ENCODE assay signal across 10 mouse cellular contexts in the genomic region with DNA sequence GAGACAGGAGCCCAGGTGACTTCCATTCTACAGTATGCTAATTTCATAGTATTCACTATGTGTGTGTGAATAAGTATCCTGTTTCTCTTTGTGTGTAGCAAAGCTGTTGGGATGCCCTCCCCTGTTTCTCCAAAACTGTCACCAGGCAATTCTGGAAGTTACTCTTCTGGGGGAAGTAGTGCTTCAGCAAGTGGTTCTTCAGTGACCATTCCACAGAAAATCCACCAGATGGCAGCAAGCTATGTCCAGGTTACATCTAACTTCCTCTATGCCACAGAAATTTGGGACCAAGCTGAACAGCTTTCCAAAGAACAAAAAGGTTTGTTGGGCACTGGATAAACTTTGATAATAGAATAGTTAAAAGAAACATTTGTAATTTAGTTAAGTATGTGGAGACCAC. TPM values are rescaled to one million over a fixed set of nuclear protein-coding genes. Genes with fewer than 3 reads are reported as not detected.
DNase-seq lines count a peak whose midpoint lies in the region; ATAC-seq and TF ChIP-seq lines count a peak whose summit lies in the region.
"Had no signal": no experiment of that assay in that cellular context is flagged by ENCODE, and none has a peak within 500 bp of the region (broad histone marks: within the 10 kb centered on the region; RNA-seq: fewer than 3 reads in every experiment).

No protein-coding gene starts in this region.

- no peak overlapping the region for H3K4me2 ChIP-seq in limb, embryonic 14.5 days (replicated peaks; ENCODE audit: low read depth, low read length, severe bottlenecking)

- no peak overlapping the region for H3K9ac ChIP-seq in limb, embryonic 14.5 days (ENCODE audit: low read depth, low read length, severe bottlenecking)

- peak; percentile 25; the same call in 1 of the 2 replicates for TF ChIP-seq CTCF in cerebellum, adult 2 months (IDR thresholded peaks at IDR 0.05; ENCODE audit: borderline replicate concordance, insufficient read depth, low read depth, low read length)

- H3K4me1 ChIP-seq in cerebellum, adult 2 months (ENCODE audit: control insufficient read depth, insufficient read depth, low read length), result no peaks in the 10 kb centered on the region
- no peaks in the 10 kb centered on the region for H3K4me1 ChIP-seq in limb, embryonic 14.5 days (ENCODE audit: control insufficient read depth, insufficient read depth, low read length)
- H3K4me1 ChIP-seq in limb, embryonic 10.5 days, result no peaks in the 10 kb centered on the region

- no peak overlapping the region for H3K27ac ChIP-seq in cerebellum, adult 2 months (ENCODE audit: insufficient read depth, low read length)
- no peak overlapping the region for H3K27ac ChIP-seq in limb, embryonic 14.5 days (replicated peaks; ENCODE audit: low read depth, low read length)
- H3K27ac ChIP-seq in limb, embryonic 10.5 days, result no peak overlapping the region

- TF ChIP-seq POLR2A in cerebellum, adult 2 months (IDR thresholded peaks at IDR 0.05; ENCODE audit: borderline replicate concordance, insufficient read depth, low read length), result no peak
- TF ChIP-seq POLR2A in limb, embryonic 14.5 days (IDR thresholded peaks at IDR 0.05; ENCODE audit: borderline replicate concordance, extremely low read depth, insufficient read depth, insufficient read length), result no peak

- H3K4me3 ChIP-seq in cerebellum, adult 2 months (replicated peaks; ENCODE audit: insufficient read depth, low read depth, low read length), result no peak overlapping the region
- no peak overlapping the region for H3K4me3 ChIP-seq in limb, embryonic 14.5 days (replicated peaks; ENCODE audit: low read length)
- H3K4me3 ChIP-seq in limb, embryonic 10.5 days, result no peak overlapping the region

- peaks cover 88% of the 10 kb centered on the region for H3K36me3 ChIP-seq in limb, embryonic 14.5 days (ENCODE audit: control insufficient read depth, insufficient read depth, low read length)
- peaks cover 98% of the 10 kb centered on the region for H3K36me3 ChIP-seq in limb, embryonic 10.5 days

- ATAC-seq in limb, embryonic 14.5 days (ENCODE audit: low FRiP score, low read depth), result no peak
- peak; percentile 60; the same call in 1 of the 2 replicates for ATAC-seq in common myeloid progenitor, adult 5-6 weeks (replicated peaks; ENCODE audit: low read depth, poor library complexity, severe bottlenecking)

- H3K27me3 ChIP-seq in cerebellum, adult 2 months (ENCODE audit: control insufficient read depth, insufficient read depth, low read length), result no peaks in the 10 kb centered on the region
- H3K27me3 ChIP-seq in limb, embryonic 14.5 days (ENCODE audit: control insufficient read depth, insufficient read depth, low read length), result no peaks in the 10 kb centered on the region
- no peaks in the 10 kb centered on the region for H3K27me3 ChIP-seq in limb, embryonic 10.5 days (ENCODE audit: low read depth, poor library complexity, severe bottlenecking)

- no peak for DNase-seq in cerebellum, adult 2 months
- DNase-seq in cerebellum, adult 8-10 months, result no peak
- DNase-seq in limb, embryonic 14.5 days (ENCODE audit: low spot score), result peak; percentile 23
- DNase-seq in limb, embryonic 10.5 days (ENCODE audit: low spot score), result no peak
- DNase-seq in mesoderm, embryonic 11.5 days (ENCODE audit: low read depth, low spot score), result peak; percentile 28
- DNase-seq in kidney, postnatal 14 days, result no peak
- no peak for DNase-seq in urinary bladder, postnatal 36 days (ENCODE audit: low spot score in 2 of 2)
- DNase-seq: gastrocnemius, postnatal 14 days; kidney, postnatal 4 days had no signal

- no peaks in the 10 kb centered on the region for H3K9me3 ChIP-seq in limb, embryonic 14.5 days (ENCODE audit: control insufficient read depth, low read length)
- H3K9me3 ChIP-seq in limb, embryonic 10.5 days (replicated peaks), result no peaks in the 10 kb centered on the region

RNA-seq across cellular contexts. Expression of gene Leap2, which starts 11.2 kb away (rescaled TPM):
- not detected in 2 replicates for polyA plus RNA-seq in cerebellum, adult 2 months (2012; rRNA removed)
- not detected in 2 replicates for polyA plus RNA-seq in limb, embryonic 14.5 days (2012; rRNA removed)
- not detected in 2 replicates for polyA plus RNA-seq in limb, embryonic 14.5 days (2014; fragmentation: Nextera tagmentation; extraction: Ambion mirVana)
- 0.51 TPM in 1 of 2 replicates, not detected in the other for polyA plus RNA-seq in limb, embryonic 10.5 days (2016; fragmentation: Nextera tagmentation; extraction: Ambion mirVana)
- not detected in 2 replicates for total RNA-seq in common myeloid progenitor, adult 5-6 weeks (2017)
- total RNA-seq: gastrocnemius, postnatal 14 days had no signal

RNA-seq across cellular contexts. Expression of gene Uqcrq, which starts 18.9 kb away (rescaled TPM):
- polyA plus RNA-seq in cerebellum, adult 2 months (2012; rRNA removed), result 447 and 454 TPM in 2 replicates
- polyA plus RNA-seq in limb, embryonic 14.5 days (2012; rRNA removed), result 190 and 230 TPM in 2 replicates
- polyA plus RNA-seq in limb, embryonic 14.5 days (2014; fragmentation: Nextera tagmentation; extraction: Ambion mirVana), result 490 and 554 TPM in 2 replicates
- polyA plus RNA-seq in limb, embryonic 10.5 days (2016; fragmentation: Nextera tagmentation; extraction: Ambion mirVana), result 491 and 544 TPM in 2 replicates
- 39.5 and 53.6 TPM in 2 replicates for total RNA-seq in common myeloid progenitor, adult 5-6 weeks (2017)

RNA-seq across cellular contexts. Expression of gene Gdf9, which starts 19.1 kb away (rescaled TPM):
- 2.2 and 2.5 TPM in 2 replicates for polyA plus RNA-seq in cerebellum, adult 2 months (2012; rRNA removed)
- polyA plus RNA-seq in limb, embryonic 14.5 days (2012; rRNA removed), result 2.6 and 2.9 TPM in 2 replicates
- 1.8 and 2.0 TPM in 2 replicates for polyA plus RNA-seq in limb, embryonic 14.5 days (2014; fragmentation: Nextera tagmentation; extraction: Ambion mirVana)
- 0.66 and 0.79 TPM in 2 replicates for polyA plus RNA-seq in limb, embryonic 10.5 days (2016; fragmentation: Nextera tagmentation; extraction: Ambion mirVana)
- total RNA-seq in common myeloid progenitor, adult 5-6 weeks (2017), result 1.1 TPM in 1 of 2 replicates, not detected in the other

RNA-seq across cellular contexts. Expression of gene Gm10447, which starts 45.2 kb away (rescaled TPM):
- polyA plus RNA-seq in cerebellum, adult 2 months (2012; rRNA removed), result 0.06 TPM in 1 of 2 replicates, not detected in the other
- polyA plus RNA-seq in limb, embryonic 14.5 days (2012; rRNA removed), result 0.41 and 0.83 TPM in 2 replicates
- polyA plus RNA-seq in limb, embryonic 14.5 days (2014; fragmentation: Nextera tagmentation; extraction: Ambion mirVana), result 0.08 TPM in 1 of 2 replicates, not detected in the other
- polyA plus RNA-seq in limb, embryonic 10.5 days (2016; fragmentation: Nextera tagmentation; extraction: Ambion mirVana), result 0.08 and 0.14 TPM in 2 replicates
- not detected in 2 replicates for total RNA-seq in common myeloid progenitor, adult 5-6 weeks (2017)
- total RNA-seq: gastrocnemius, postnatal 14 days had no signal

RNA-seq across cellular contexts. Expression of gene Shroom1, which starts 45.3 kb away (rescaled TPM):
- polyA plus RNA-seq in cerebellum, adult 2 months (2012; rRNA removed), result 7.7 and 8.8 TPM in 2 replicates
- 7.1 and 9.1 TPM in 2 replicates for polyA plus RNA-seq in limb, embryonic 14.5 days (2012; rRNA removed)
- 3.9 and 6.2 TPM in 2 replicates for polyA plus RNA-seq in limb, embryonic 14.5 days (2014; fragmentation: Nextera tagmentation; extraction: Ambion mirVana)
- 1.8 and 3.9 TPM in 2 replicates for polyA plus RNA-seq in limb, embryonic 10.5 days (2016; fragmentation: Nextera tagmentation; extraction: Ambion mirVana)
- not detected in 2 replicates for total RNA-seq in common myeloid progenitor, adult 5-6 weeks (2017)

Comparison
In these comparisons a context has a peak if more than half of its experiments do, and no peak if none do; other contexts are left out.
1. DNase-seq: peak in limb, embryonic 14.5 days (single experiment) and mesoderm, embryonic 11.5 days (single experiment); none in cerebellum, adult 2 months (0 of 2), cerebellum, adult 8-10 months (single experiment), limb, embryonic 10.5 days (single experiment), kidney, postnatal 14 days (single experiment) and urinary bladder, postnatal 36 days (0 of 2).